Mouse (Mus musculus) ovary, postnatal 14 days (tissue): ENCODE results near the gene Hsd17b13.

Experiments used
- DNase-seq: peaks from one replicate; pipeline ENCODE4 v3.0.0; 2022; ENCODE audit warnings: low spot score

Hsd17b13 gene

DNA sequence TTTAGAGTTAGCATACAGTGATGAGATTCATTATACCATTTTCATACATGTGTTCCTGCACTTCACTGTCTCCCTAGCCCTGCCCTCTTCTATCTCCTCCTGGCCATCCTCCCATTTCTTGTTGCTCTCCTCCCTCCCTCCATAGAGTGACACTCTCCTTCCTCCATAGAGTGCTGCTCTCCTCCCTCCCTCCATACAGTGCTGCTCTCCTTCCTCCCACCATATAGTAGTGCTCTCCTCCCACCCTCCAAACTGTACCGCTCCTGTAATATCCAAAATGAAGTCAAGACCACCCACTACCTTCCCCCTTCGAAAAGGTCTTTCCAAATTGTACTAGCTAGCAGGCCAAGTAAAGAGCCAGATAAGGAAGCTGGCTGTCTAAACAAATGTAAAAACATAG lies 53.5 kb downstream of the Hsd17b13 start:
- no peak for DNase-seq

DNA sequence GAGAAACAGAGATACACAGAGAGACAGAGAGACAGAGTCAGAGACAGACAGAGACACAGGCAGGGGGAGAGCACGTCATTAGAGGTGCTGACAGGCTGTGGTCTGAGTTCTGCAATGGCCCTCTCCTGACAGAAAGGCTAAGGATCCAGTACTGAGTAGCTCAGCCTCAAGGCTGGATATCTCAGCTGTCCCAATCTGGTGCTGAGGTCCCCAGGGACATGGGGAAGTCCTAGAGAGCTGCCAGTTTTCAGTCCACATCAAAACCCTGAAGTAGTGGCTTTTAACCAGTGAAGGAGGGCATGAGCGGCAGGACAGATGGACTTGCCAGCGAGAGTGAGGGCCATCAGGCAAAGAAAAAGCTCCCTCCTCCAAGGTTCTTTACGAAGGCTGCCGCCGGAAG lies 54.1 kb downstream of the Hsd17b13 start:
- no peak for DNase-seq

DNA sequence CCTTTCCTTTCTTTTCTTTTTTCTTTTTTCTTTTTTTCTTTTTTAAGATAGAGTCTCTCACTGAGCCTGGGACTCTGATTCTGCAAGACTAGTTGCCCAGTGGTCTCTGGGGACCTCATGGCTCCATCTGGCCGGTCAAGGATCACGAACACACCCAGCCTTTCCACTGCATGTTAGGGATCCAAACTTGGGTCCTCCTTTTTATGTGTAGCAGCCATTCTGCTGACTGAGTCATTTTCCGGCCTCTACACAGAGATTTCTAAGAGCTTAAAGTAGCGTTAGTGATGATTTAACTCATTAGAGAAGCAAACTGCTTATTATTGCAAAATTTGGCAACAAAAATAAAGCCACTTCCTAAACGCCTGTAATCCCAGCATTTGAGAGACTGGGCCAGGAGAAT lies 54.8 kb downstream of the Hsd17b13 start:
- DNase-seq: no peak

DNA sequence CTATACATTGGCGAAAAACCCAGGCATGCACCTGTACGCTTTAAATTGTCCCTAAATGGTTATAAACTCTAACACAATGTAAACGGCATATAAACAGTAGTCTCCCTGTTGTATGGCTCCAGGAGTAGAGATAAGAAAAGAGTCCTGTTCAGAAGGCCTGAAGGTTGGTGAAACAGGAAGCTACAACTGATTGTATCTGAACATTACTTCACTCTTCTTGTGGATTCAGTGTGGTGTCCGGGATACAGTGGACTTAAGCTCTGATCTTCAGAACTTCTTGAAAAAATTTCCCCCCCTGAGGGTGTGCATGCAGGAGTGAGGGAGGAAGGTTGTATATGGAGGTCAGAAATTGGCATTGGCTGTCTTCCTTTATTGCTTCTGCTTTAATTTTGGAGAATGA lies 57.7 kb downstream of the Hsd17b13 start:
- no peak for DNase-seq

DNA sequence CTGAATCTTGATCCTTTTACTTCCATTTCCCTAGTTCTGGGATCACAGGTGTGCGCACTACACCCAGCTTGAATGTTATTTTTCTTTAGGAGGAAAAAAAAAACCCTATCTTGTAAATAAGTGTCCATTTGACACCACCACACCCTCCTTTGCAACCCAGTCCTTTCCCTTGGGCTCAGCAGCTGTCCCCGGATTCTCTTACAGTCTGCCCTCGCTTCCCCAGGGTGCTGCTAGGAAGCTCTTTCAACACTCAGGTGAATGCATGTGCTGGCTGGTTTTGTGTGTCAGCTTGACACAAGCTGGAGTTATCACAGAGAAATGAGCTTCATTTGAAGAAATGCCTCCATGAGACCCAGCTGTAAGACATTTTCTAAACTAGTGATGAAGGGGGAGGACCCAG lies 59.0 kb downstream of the Hsd17b13 start:
- no peak for DNase-seq

DNA sequence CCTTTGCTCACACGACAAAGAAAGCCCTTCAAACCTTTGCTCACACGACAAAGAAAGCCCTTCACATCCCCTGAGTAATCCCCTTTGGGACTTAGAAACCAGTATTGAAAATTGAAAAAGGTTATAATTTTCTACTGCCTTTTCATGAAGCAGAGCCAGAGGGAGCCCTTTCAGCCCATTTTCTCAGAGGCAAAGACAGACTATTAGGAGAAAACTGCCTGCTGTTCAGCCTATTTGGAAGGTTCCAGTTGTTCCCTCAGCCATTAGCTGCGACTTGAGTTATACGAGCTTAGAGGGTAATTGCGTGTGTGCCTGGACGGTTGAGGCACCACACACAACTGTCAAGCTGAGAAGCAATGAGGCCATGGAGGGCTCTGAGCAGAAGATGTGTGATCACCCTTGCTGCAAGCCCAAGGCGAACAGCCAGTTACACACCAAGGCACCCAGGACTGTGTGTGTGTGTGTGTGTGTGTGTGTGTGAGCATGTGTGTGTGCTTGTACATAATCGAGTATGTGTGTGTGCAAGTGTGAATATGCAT lies 59.8 kb downstream of the Hsd17b13 start:
- no peak for DNase-seq

DNA sequence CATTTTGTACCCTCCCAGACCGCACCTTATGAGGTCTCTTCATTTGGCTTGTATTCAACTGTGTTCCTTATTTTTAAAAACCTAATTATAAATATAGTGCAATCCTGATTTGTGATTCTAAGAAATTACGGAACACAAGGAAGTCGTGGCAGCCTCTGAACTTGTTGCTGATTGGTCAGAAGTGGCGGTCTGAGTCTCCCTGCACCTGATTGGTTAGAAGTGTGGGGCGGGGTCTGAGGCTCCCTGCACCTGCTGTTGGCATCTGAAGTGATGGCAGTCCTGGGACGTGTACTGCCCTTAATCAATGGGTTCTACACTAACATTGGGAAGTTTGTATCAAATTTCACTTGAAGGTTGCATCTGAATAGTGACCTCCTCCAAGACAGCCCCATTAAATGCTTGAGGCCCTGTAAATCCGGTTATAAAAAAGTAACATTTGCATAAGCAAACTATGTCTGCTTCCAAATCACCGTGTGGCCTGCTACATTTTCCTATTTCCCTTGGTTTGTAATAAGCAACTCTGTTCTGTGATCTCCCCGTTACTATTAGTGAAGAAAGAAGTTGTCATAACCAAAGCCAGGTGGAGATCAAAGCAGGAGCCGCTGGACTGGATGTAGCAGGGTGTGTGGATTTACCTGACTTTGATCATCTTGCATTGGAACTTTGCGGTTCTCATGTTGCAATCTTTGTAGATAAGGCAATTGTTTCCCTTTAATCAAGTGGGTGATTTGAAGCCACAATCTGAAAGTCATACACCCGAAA lies 60.4 kb downstream of the Hsd17b13 start:
- DNase-seq: no peak

DNA sequence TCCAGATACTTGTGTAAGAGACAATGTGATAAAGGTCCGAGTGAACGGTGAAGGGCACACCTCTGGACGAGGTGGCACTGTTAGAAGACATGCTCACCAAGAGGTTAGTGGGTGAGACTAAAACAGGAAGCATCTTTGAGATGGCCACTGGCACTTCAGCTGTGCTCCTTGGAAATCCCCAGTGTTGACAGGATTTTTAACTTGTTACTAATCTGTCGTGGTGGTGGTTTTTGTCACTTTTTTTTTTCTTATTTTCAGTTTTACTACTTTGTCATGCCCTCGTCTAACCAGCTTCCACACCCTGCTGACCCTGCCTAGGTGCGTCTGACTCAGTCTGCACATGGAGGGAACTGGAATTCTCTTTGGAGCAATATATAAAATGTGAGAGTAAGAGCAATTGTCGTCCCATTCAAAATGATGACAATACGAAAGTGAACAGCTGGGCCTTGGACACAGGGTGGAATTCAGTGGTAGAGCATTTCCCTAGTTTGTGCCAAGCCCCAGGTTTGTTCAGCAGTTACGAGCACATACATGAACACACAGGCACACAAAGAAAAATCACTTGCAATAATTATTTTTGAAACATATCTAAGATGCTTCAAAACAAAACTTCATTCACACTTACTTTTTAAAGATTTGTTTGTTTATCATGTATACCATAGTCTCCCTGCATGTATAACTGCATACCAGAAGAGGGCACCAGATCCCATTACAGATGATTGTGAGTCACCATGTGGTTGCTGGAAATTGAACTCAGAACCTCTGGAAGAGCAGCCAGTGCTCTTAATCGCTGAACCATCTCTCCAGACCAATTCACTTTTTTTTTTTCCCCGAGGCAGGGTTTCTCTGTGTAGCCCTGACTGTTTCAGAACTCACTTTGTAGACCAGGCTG lies 62.6 kb downstream of the Hsd17b13 start:
- no peak for DNase-seq

DNA sequence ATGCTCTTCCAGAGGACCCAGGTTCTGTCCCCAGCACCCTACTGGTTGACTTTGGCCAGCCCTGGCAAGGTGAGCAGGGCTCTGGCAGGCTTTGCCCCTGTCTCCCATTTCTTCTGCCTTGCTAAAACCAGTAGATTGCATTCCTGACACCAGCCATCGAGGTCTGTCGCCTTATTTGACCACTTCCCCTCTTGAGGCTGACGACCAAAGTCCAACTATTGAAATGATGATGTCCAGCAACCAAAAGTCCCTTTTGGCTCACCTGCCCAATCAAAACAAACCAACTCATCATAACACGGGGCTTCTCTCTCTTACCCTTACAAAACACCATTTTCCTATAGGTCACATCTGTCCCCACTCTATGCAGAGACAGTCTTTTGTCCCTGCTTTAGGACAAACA lies 64.1 kb downstream of the Hsd17b13 start:
- DNase-seq: no peak

DNA sequence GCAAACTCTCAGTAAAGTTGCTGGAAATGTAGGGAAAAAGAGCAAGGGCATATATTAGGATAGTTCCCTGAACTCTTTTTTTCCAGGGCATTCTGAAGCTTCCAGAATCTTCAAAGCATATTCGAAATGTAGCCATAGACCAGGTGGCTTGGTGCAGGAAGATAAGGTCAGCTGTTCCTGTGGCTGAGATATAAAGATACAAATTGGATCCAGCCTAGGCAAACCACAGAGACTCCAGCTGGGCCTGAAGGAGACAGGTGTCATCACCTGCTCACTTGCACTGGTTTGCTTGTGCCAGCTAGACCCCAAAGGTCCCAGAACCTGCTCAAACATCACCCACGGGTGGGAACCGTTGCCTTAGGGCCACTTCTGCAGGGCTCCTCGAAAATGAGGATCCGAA lies 65.7 kb downstream of the Hsd17b13 start:
- DNase-seq: no peak

DNA sequence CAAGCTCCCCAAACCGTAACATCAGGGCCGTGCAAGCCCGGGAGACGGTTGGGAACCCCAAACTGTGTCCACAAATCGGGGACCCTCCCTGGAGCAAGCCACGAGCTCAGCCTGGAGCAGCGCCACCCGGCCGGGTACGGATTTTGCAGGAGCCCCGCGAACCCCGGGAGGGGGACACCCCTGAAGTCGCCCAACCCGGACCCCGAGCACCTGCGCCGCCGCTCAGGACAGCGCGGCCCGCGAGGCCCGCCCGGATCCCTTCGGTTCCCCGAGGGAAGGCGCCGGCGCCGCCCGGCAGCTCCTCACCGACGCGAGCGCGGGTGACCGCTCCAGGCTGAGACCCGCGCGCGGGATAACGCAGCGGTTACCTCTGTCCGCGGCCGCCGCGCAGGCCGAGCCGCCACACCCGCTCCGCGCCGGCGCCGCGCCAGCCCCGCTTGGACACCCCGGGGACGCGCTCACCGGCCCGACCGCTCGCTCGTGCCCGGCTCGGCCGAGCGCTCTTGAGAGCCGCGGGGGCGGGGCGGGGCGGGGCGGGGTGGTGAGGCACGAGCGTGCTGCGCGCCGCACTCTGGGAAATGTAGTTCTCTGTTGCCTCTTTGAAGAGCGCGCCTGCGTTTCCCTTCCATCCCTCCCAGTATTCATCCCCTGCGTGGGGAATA lies 66.3 kb downstream of the Hsd17b13 start, which contains the start of gene Klhl8:
Gene Klhl8 (minus strand): TSS at position 512 of the 662 bp plus-strand sequence.
- peak; percentile 69 for DNase-seq

DNA sequence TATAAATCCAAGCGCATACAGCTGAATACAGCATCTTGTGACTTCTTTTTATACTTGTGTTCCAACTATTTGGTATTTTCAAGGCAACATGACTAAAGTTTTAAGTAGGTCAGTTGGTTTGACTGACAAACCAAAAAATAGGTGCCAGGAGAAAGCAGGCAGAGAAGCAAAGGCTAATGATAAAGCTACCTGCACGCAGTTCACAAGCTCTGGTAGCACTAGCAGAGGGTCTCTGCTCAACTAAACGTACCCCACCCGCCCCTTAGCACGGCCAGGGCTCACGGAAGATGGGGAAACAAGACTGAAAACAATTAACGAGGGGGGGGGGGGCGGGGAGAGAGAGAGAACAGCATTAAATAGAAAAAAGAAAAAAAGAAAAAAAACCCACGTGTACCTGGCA lies 67.1 kb downstream of the Hsd17b13 start:
- DNase-seq: no peak

DNA sequence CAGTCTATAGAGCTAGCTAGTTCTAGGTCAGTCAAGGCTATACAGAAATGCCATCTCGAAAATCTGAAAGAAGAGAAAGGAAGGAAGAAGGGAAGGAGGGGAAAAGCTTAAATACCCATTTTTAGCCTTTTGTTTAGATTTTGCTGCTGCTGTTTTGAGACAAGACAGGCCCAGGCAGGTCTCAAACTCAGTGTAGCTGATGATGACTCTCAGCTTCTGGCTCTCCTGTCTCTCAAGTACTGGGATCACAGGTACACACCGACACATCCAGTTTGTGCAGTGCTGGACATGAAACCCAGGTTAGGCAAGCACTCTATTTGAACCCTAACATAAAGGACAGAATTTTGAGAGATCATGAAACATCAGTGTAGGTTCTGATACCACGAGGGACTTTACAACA lies 67.7 kb downstream of the Hsd17b13 start:
- DNase-seq: no peak

DNA sequence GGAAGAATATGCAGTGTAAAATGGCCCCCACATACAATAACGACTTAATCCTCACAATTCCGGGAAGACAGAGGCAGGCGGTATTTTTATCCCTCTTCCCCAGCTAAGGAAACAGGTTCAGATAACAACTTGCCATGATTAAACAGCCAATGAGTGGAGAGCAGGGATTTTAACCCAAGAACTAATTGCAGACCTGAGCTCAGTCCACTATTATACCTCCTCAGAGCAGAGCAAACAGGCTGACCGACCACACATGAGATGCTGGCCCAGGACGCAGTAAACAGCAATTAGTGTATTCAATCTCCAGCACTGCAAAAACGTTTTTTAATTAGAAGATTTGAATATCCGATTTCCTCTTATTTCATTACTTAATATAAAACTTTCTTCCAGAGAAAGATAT lies 68.4 kb downstream of the Hsd17b13 start:
- no peak for DNase-seq

DNA sequence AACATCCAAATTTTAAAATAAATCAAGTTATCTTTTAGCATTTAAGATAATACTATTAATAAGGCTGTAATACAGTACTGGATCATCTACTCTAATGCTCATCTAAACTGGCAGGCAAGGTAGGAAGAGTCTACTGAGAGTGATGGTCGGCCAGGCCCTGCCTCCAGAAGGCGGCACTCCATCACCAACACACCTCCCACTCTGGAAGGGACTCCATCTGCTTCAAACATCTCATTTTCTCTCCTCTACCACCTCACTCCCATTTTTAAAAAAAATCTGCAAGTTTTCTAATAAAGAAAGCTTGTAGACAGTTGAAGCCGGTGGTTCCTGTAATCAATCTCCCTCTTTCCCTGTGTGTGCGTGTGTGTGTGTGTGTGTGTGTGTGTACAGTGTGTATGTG lies 69.4 kb downstream of the Hsd17b13 start:
- no peak for DNase-seq

DNA sequence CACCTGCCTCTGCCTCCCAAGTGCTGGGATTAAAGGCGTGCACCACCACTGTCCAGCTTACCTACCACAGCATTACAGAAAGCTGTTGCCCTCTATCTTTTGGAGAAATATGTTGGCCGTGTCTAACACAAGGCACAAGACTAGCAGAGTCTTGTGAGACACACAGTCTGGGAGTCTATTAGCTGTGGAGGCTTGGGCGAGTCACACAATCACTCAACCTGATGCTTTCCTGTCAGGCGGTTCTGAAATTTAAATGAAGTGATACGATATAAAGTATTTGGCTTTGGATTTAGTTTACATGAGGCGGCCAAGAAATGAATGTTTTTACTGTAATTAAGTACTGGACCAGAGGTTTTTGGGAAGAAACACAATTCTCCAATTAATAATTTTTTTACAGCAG lies 71.0 kb downstream of the Hsd17b13 start:
- DNase-seq: no peak
